Comparison of ENCODE assay signal across 8 mouse cellular contexts in the genomic region with DNA sequence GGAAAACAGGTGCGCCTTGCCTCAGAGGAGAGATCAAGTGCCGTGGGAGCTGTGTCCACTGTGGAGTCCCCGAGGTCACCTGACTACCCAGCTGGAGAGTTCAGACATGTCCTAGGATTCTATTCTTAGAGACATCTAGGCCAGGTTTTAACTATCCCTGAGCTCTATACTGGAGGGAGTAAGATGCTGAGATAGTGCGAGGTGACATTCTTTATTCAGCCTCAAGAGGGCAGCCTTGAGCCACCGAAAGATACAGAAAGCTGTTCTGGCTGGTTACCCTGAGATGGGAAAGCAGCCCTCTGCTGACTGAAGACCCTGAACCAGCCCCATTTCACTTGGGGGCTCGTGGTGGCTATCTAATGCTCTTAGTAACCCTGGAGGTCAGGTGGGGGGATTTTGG. TPM values are rescaled to one million over a fixed set of nuclear protein-coding genes. Genes with fewer than 3 reads are reported as not detected.
DNase-seq lines count a peak whose midpoint lies in the region; ATAC-seq and TF ChIP-seq lines count a peak whose summit lies in the region.

No protein-coding gene starts in this region.

- H3K4me1 ChIP-seq in forebrain, embryonic 13.5 days, result peaks cover 19% of the 10 kb centered on the region

- no peak overlapping the region for H3K4me3 ChIP-seq in forebrain, embryonic 13.5 days
- no peak overlapping the region for H3K4me3 ChIP-seq in layer of hippocampus, adult 2 months

- peak; percentile 85 for DNase-seq in R1 (ENCODE audit: low read depth, low spot score)
- DNase-seq in layer of hippocampus, adult 2 months (ENCODE audit: low spot score in 2 of 2), result peak; percentile 72 to 81
- DNase-seq in lung, adult 18-20 months, result peak; percentile 59 to 60
- DNase-seq in retina, embryonic 14.5 days (ENCODE audit: low spot score), result peak; percentile 95

- peak; percentile 98 for TF ChIP-seq CTCF in layer of hippocampus, adult 2 months (conservative IDR thresholded peaks at IDR 0.05)

- peaks cover 44% of the 10 kb centered on the region for H3K36me3 ChIP-seq in forebrain, embryonic 13.5 days (ENCODE audit: poor library complexity, severe bottlenecking)

- no peaks in the 10 kb centered on the region for H3K9me3 ChIP-seq in forebrain, embryonic 13.5 days (replicated peaks)

- peak overlapping the region; percentile 57; the same call in 1 of the 2 replicates for H3K27ac ChIP-seq in forebrain, embryonic 13.5 days
- H3K27ac ChIP-seq in layer of hippocampus, adult 2 months, result 0 out of 2 replicates have a peak overlapping the region, but pooled peaks have one; percentile 25

- WGBS in forebrain, embryonic 13.5 days, result 7% methylated on average over 6 of the region's 6 CpGs

- no peaks in the 10 kb centered on the region for H3K27me3 ChIP-seq in forebrain, embryonic 13.5 days

- ATAC-seq in cerebellum, adult (ENCODE audit: insufficient number of reproducible peaks, low FRiP score, low TSS enrichment), result peak; percentile 27; the same call in 1 of the 2 replicates
- ATAC-seq in forebrain, embryonic 13.5 days, result peak; percentile 71
- peak; percentile 59 to 61; a peak in 2 of 4 replicates for ATAC-seq in hematopoietic stem cell, adult 5-6 weeks (replicated peaks in 1 of 2; ENCODE audit: insufficient read depth in 1 of 2, low FRiP score in 2 of 2, low TSS enrichment in 1 of 2, low read depth in 1 of 2, poor library complexity in 2 of 2, severe bottlenecking in 2 of 2)
- ATAC-seq in erythroid progenitor cell, adult 5-6 weeks (replicated peaks; ENCODE audit: low FRiP score, poor library complexity, severe bottlenecking), result no peak

- H3K4me2 ChIP-seq in forebrain, embryonic 13.5 days, result no peak overlapping the region

- no peak overlapping the region for H3K9ac ChIP-seq in forebrain, embryonic 13.5 days

RNA-seq across cellular contexts. Expression of gene B230104I21Rik, which starts 7.1 kb away (rescaled TPM):
- polyA plus RNA-seq in forebrain, embryonic 13.5 days (2015; fragmentation: Nextera tagmentation; extraction: Ambion mirVana), result 0.21 TPM in 1 of 2 replicates, not detected in the other
- not detected in 2 replicates for total RNA-seq in hematopoietic stem cell, adult 5-6 weeks (2017)
- under 1 TPM in 1 of 2 experiments, not detected in 1; 0.56 TPM for total RNA-seq in layer of hippocampus, adult 2 months (2021)
- total RNA-seq in erythroid progenitor cell, adult 5-6 weeks (2015; ENCODE audit: low replicate concordance), result not detected in 2 replicates
- not detected in 2 replicates for total RNA-seq in erythroid progenitor cell, adult 5-6 weeks (2017; ENCODE audit: low replicate concordance)

RNA-seq across cellular contexts. Expression of gene Arhgef16, which starts 27.4 kb away (rescaled TPM):
- 0.22 and 0.45 TPM in 2 replicates for polyA plus RNA-seq in forebrain, embryonic 13.5 days (2015; fragmentation: Nextera tagmentation; extraction: Ambion mirVana)
- total RNA-seq in hematopoietic stem cell, adult 5-6 weeks (2017), result 0.25 TPM in 1 of 2 replicates, not detected in the other
- under 1 TPM; 0.18 to 0.42 TPM for total RNA-seq in layer of hippocampus, adult 2 months (2021)
- not detected in 2 replicates for total RNA-seq in erythroid progenitor cell, adult 5-6 weeks (2015; ENCODE audit: low replicate concordance)
- total RNA-seq in erythroid progenitor cell, adult 5-6 weeks (2017; ENCODE audit: low replicate concordance), result not detected in 2 replicates
